Mouse (Mus musculus): Measurements from ENCODE around the gene Foxp1. TPM values are rescaled to one million over a fixed set of nuclear protein-coding genes. Genes with fewer than 3 reads are reported as not detected.

The Foxp1 gene
- polyA plus RNA-seq, 1 experiment from 2014 or later: 57.8 TPM

DNA sequence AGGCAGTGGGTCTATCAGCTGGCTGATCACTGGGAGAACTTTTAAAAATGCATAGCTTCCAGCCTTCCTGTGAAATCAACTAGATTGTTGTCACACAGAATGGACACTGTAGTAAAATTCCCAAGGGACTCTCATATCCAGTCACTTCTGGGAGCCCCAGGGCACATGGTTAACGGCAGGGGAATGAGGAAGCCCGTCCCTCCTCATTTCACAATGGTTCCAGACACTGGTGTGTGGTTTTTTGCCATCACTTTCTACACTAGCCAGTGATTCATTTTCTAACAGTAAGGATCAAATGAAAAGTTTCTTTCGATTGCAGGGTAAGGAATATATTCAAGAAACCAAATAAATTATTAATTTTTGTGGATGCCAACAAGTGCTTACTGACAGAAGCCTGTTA lies 54.7 kb downstream of the Foxp1 start:
- WGBS: 69% methylated on average over 3 of the region's 3 CpGs
- DNase-seq (ENCODE audit: extremely low spot score, low spot score): no peak
- Histone ChIP-seq H3K4me3 (no peak overlapping the region), H3K9me3 (no peaks in the 10 kb centered on the region), H3K27ac (no peak overlapping the region), H3K27me3 (ENCODE audit: poor library complexity, severe bottlenecking) (no peaks in the 10 kb centered on the region), H3K4me1 (peaks cover 62% of the 10 kb centered on the region), H3K36me3 (replicated peaks) (peaks cover 12% of the 10 kb centered on the region)

DNA sequence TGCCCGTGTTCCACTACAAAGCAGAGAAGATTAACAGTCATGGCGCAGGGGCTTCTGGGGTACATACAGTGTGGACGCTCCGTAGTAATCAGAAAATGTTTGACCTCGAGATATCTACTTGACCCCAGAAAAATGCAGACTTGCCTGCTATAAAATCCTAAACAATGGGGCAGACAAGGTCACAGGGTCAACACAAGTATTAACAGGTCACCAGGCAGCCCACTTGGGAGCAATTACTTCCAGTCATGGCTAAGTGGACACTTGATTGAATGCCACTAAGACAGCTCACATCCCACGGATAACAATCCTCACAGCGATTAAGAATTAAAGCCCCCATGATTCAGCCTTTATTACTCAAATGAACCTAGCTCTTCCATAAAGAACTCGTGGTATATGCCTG lies 55.4 kb downstream of the Foxp1 start:
- H3K4me3 ChIP-seq: no peak overlapping the region
- 30% methylated on average over 8 of the region's 8 CpGs for WGBS
- H3K9me3 ChIP-seq: no peaks in the 10 kb centered on the region
- no peak overlapping the region for H3K27ac ChIP-seq
- peaks cover 12% of the 10 kb centered on the region; the same call in 1 of the 2 replicates for H3K36me3 ChIP-seq (replicated peaks)
- H3K27me3 ChIP-seq (ENCODE audit: poor library complexity, severe bottlenecking): no peaks in the 10 kb centered on the region
- DNase-seq (ENCODE audit: extremely low spot score, low spot score): no peak
- peaks cover 67% of the 10 kb centered on the region for H3K4me1 ChIP-seq

- DNase-seq (ENCODE audit: extremely low spot score, low spot score): no peak
- Histone ChIP-seq H3K9me3 (no peaks in the 10 kb centered on the region), H3K4me1 (peaks cover 65% of the 10 kb centered on the region), H3K36me3 (replicated peaks) (peaks cover 12% of the 10 kb centered on the region; the same call in 1 of the 2 replicates), H3K27me3 (ENCODE audit: poor library complexity, severe bottlenecking) (no peaks in the 10 kb centered on the region), H3K4me3 (no peak overlapping the region), H3K27ac (no peak overlapping the region)
- 91% methylated on average over 8 of the region's 8 CpGs for WGBS
These were observed 56.2 kb downstream of the Foxp1 start for GRCm38 (mm10) chr6:99466354-99466753.

DNA sequence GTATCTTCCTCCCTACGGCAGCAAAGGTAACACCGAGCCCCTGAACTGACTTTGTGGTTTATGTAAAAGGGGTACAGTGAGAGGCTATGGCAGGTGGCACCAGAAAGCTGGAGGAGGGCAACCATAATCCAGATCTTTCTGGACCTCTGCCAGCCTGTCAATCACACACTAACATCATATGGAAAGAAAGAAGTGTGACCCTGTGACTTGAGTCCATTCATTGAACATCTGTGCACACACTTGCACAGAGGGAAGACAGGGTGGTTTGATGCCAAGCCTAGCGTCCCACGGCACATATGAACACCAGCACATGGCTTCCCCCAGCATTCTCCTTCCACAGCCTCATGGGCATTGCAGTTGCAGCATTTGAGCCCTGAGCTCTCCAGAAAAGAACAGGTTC lies 58.1 kb downstream of the Foxp1 start:
- Histone ChIP-seq H3K27me3 (ENCODE audit: poor library complexity, severe bottlenecking) (no peaks in the 10 kb centered on the region), H3K27ac (no peak overlapping the region), H3K36me3 (replicated peaks) (peaks cover 16% of the 10 kb centered on the region), H3K4me3 (no peak overlapping the region), H3K9me3 (no peaks in the 10 kb centered on the region), H3K4me1 (peaks cover 46% of the 10 kb centered on the region)
- DNase-seq (ENCODE audit: extremely low spot score, low spot score): no peak
- over 99% methylated on average over 4 of the region's 4 CpGs for WGBS

DNA sequence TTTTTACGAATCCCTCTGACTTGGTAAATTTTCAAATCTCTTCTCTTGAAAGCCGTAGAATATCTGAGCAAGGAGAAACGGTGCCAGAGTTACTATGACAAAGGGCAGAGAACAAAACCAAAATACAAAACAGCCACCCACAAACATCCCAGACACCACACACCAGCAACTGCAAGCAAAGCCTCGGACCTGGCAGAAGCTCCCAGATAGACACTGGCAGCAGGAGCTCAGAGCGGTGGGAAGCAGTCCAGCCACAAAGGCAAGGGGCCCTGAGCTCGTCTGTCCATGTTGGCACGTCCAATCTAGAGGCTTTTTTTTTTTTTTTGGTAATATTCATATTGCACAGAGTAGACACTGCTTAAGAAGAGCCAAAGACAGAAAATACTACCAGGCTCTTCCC lies 58.6 kb downstream of the Foxp1 start:
- no peak overlapping the region for H3K27ac ChIP-seq
- H3K36me3 ChIP-seq (replicated peaks): peaks cover 16% of the 10 kb centered on the region
- no peaks in the 10 kb centered on the region for H3K9me3 ChIP-seq
- DNase-seq (ENCODE audit: extremely low spot score, low spot score): no peak
- peaks cover 45% of the 10 kb centered on the region for H3K4me1 ChIP-seq
- H3K27me3 ChIP-seq (ENCODE audit: poor library complexity, severe bottlenecking): no peaks in the 10 kb centered on the region
- no peak overlapping the region for H3K4me3 ChIP-seq
- 91% methylated on average over 7 of the region's 7 CpGs for WGBS

DNA sequence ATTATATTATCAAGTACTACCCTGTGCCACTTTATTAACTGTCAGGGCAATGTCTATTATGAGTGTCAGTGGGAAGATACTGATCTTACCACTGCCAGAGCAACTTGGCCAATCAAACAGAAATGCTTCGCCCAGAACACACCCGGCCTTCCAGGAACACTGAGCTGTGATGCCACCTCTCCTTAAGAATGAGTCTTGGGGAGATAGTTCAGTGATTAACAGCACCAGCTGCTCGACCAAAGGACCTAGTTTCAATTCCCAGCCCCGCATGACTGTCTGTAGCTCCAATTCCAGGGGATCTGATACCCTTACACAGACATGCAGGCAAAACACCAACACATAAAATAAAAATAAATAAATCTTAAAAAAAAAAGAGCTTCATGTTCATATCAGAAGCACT lies 63.7 kb downstream of the Foxp1 start:
- peaks cover 11% of the 10 kb centered on the region for H3K4me1 ChIP-seq
- no peaks in the 10 kb centered on the region for H3K9me3 ChIP-seq
- no peak overlapping the region for H3K4me3 ChIP-seq
- no peak for DNase-seq (ENCODE audit: extremely low spot score, low spot score)
- no peaks in the 10 kb centered on the region for H3K27me3 ChIP-seq (ENCODE audit: poor library complexity, severe bottlenecking)
- WGBS: 87% methylated on average over 4 of the region's 4 CpGs
- H3K36me3 ChIP-seq (replicated peaks): peaks cover 24% of the 10 kb centered on the region
- H3K27ac ChIP-seq: no peak overlapping the region

DNA sequence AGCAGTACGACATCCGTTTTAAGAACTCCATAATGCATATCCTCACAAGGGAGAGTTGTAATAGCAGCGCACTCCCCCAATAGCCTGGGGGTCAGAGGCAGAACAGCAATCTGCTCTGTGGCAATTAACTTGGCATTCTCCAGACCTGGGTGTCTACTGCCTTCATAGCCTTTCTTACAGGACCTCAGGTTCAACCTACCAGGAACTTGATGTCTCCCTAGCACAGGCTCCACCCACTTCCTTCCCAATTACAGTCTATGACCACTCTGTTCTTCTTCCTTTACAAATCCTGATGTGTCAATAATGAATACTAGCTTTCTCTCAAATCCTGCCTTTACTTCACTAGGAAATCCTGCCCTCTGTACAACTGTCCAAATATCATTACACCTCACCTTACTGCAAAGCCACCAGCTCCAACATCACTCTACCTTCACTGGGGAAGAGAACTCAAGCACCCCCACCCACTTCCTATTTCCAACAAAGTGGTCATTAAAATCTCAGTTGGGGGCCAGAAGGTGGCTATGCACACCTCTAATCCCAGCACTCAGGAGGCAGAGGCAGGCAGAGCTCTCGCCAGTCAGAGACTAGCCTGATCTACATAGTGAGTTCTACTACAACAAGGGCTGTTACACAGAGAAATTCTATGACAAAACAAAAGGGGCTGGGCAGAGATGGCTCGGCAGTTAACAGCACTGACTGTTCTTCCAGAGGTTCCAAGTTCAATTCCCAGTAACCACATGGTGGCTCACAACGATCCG lies 68.6 kb downstream of the Foxp1 start:
- H3K4me1 ChIP-seq: peaks cover 37% of the 10 kb centered on the region
- no peak for DNase-seq (ENCODE audit: extremely low spot score, low spot score)
- no peaks in the 10 kb centered on the region for H3K9me3 ChIP-seq
- H3K36me3 ChIP-seq (replicated peaks): peaks cover 24% of the 10 kb centered on the region
- whole genome bisulfite sequencing: 90% methylated on average over 7 of the region's 7 CpGs
- no peak overlapping the region for H3K27ac ChIP-seq
- no peak overlapping the region for H3K4me3 ChIP-seq
- H3K27me3 ChIP-seq (ENCODE audit: poor library complexity, severe bottlenecking): no peaks in the 10 kb centered on the region

DNA sequence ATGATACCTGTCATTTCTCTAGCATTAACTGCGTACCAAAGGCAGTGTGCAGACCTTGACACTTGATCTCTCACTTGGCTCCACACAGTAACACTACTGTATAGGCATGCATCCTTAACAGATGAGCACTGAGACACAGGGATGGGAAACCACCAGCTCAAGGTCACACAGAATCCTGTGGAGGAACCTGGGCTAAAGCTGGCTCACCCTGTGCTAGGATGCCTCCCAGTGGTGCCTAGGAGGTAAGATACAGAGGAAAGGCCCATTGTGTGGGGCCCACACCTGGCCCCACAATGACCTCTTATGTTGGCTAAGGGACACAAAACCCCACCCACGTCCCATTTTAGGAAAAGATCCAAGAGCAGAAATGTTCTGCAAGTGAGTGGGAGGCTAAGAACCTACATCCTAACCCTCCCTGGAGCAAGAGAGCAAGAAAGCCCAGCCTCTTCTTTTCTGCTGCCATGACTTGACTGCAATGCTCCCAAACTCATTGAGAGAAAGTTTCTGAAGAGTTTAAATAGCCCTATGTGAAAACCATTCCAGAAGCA lies 69.8 kb downstream of the Foxp1 start:
- Histone ChIP-seq H3K36me3 (replicated peaks) (peaks cover 29% of the 10 kb centered on the region), H3K9me3 (no peaks in the 10 kb centered on the region), H3K27me3 (ENCODE audit: poor library complexity, severe bottlenecking) (no peaks in the 10 kb centered on the region), H3K27ac (no peak overlapping the region), H3K4me1 (peaks cover 37% of the 10 kb centered on the region), H3K4me3 (no peak overlapping the region)
- 68% methylated on average over 2 of the region's 2 CpGs for WGBS
- no peak for DNase-seq (ENCODE audit: extremely low spot score, low spot score)

- H3K4me1 ChIP-seq: peaks cover 37% of the 10 kb centered on the region
- no peak overlapping the region for H3K4me3 ChIP-seq
- no peaks in the 10 kb centered on the region for H3K27me3 ChIP-seq (ENCODE audit: poor library complexity, severe bottlenecking)
- DNase-seq (ENCODE audit: extremely low spot score, low spot score): no peak
- 64% methylated on average over 11 of the region's 11 CpGs for WGBS
- H3K27ac ChIP-seq: 0 out of 2 replicates have a peak overlapping the region, but pooled peaks have one; percentile 30
- no peaks in the 10 kb centered on the region for H3K9me3 ChIP-seq
- H3K36me3 ChIP-seq (replicated peaks): peaks cover 35% of the 10 kb centered on the region
These were observed 71.0 kb downstream of the Foxp1 start for GRCm38 (mm10) chr6:99451479-99451878.

GRCm38 (mm10) chr6:99447447-99447846 lies 75.1 kb downstream of the Foxp1 start:
- no peak overlapping the region for H3K4me3 ChIP-seq
- H3K9me3 ChIP-seq: no peaks in the 10 kb centered on the region
- H3K27ac ChIP-seq: no peak overlapping the region
- DNase-seq (ENCODE audit: extremely low spot score, low spot score): no peak
- peaks cover 14% of the 10 kb centered on the region for H3K36me3 ChIP-seq (replicated peaks)
- no peaks in the 10 kb centered on the region for H3K27me3 ChIP-seq (ENCODE audit: poor library complexity, severe bottlenecking)
- 87% methylated on average over 4 of the region's 4 CpGs for WGBS
- peaks cover 25% of the 10 kb centered on the region for H3K4me1 ChIP-seq

- H3K4me1 ChIP-seq: peaks cover 21% of the 10 kb centered on the region
- H3K27ac ChIP-seq: no peak overlapping the region
- peaks cover 14% of the 10 kb centered on the region for H3K36me3 ChIP-seq (replicated peaks)
- H3K4me3 ChIP-seq: no peak overlapping the region
- H3K27me3 ChIP-seq (ENCODE audit: poor library complexity, severe bottlenecking): no peaks in the 10 kb centered on the region
- WGBS: 93% methylated on average over 12 of the region's 12 CpGs
- no peaks in the 10 kb centered on the region for H3K9me3 ChIP-seq
- DNase-seq (ENCODE audit: extremely low spot score, low spot score): no peak
These were observed 75.6 kb downstream of the Foxp1 start for GRCm38 (mm10) chr6:99446801-99447415.

DNA sequence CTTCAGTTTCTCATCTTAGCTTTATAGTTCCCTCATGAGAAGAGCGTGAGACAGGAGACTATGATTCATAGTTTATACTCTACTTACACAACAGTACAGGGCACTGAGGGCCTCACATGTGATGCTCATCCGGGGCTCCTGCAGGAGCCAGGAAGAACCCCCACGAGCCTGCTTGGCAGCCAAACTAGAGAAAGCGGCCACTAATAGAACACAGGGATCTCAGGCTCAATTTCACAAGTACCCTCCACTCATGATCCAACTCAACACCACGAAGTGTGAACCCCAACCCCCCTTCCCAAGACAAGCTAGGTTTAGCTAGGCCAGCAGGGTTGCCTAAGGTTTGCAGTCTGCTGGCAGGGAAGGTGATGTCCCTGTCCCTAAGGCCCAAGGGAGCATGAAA lies 79.1 kb downstream of the Foxp1 start:
- H3K27ac ChIP-seq: no peak overlapping the region
- no peaks in the 10 kb centered on the region for H3K9me3 ChIP-seq
- H3K4me1 ChIP-seq: peaks cover 35% of the 10 kb centered on the region
- H3K27me3 ChIP-seq (ENCODE audit: poor library complexity, severe bottlenecking): no peaks in the 10 kb centered on the region
- DNase-seq (ENCODE audit: extremely low spot score, low spot score): no peak
- no peak overlapping the region for H3K4me3 ChIP-seq
- 91% methylated on average over 5 of the region's 5 CpGs for WGBS
- peaks cover 13% of the 10 kb centered on the region for H3K36me3 ChIP-seq (replicated peaks)

GRCm38 (mm10) chr6:99441100-99441499 lies 81.4 kb downstream of the Foxp1 start:
- Histone ChIP-seq H3K4me1 (peaks cover 47% of the 10 kb centered on the region), H3K27me3 (ENCODE audit: poor library complexity, severe bottlenecking) (no peaks in the 10 kb centered on the region), H3K9me3 (no peaks in the 10 kb centered on the region), H3K36me3 (replicated peaks) (peaks cover under 1% of the 10 kb centered on the region; the same call in 1 of the 2 replicates), H3K27ac (0 out of 2 replicates have a peak overlapping the region, but pooled peaks have one; percentile 83), H3K4me3 (no peak overlapping the region)
- no peak for DNase-seq (ENCODE audit: extremely low spot score, low spot score)
- WGBS: 64% methylated on average over 7 of the region's 7 CpGs

Data from forebrain, embryonic 10.5 days (tissue).